Mouse (Mus musculus): ENCODE measurements around the gene Tmem51.

DNA sequence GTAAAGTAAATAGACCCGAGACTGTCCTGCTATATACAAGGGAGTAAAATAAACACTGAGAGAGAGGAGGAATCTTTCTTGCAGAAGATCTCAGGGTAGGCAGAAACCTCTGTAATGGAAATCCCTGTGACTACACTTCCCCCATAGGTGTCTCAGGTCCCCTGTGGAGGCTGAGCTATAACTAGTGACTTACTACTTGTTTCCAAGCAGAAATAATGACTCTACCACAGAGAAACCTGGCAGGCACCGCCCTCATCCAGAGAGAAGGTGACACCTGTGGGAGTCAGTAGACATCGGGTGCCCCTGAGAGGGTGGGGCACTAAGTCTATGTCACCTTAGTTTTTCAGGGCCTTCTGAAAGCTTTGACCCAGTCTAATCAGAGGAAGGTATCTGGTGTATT, 87.2 kb downstream of the Tmem51 start:
- TF ChIP-seq GATA1 (IDR thresholded peaks at IDR 0.05; ENCODE audit: borderline replicate concordance, low read length), result no peak
- no peak for TF ChIP-seq FLI1 (IDR thresholded peaks at IDR 0.05; ENCODE audit: low read length)
